Mouse (Mus musculus): ENCODE measurements at regions not wholly inside any gene's neighbourhood (a gene's known extent, or its start where the extent isn't known, plus 50 kb on each side); places are given as distances from the start of the nearest gene placed in this dataset.
A peak's percentile ranks its signal among the peaks of the same experiment; 100 is the strongest.

DNA sequence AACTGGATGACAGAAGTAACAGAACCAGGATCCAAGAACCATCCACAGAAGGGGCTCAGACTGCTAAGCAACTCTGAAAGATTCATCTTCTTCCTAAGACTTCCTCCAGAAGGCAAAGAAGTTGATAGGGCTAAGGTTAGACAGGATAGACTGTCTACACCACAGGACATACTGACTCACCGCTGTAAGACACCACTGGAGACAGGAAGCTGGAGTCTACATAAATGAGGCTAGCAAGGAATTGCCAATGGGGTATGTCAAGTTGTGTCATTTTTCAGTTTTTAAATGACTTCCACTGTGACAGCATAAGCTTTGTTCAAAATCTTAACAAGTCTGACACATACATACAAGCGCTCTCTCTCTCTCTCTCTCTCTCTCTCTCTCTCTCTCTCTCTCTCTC lies 645.4 kb upstream of the Gm10131 start:
- Histone ChIP-seq H3ac (ENCODE audit: control insufficient read depth, insufficient read length) (no peak overlapping the region), H3K79me2 (ENCODE audit: control insufficient read depth, insufficient read depth) (no peaks in the 10 kb centered on the region), H3K4me2 (ENCODE audit: low read depth) (no peak overlapping the region), H3K36me3 (ENCODE audit: control insufficient read depth, insufficient read depth) (no peaks in the 10 kb centered on the region), H3K4me3 (no peak overlapping the region), H3K27me3 (ENCODE audit: control insufficient read depth, insufficient read depth, insufficient read length) (no peaks in the 10 kb centered on the region)
- no peak for TF ChIP-seq MYOG (IDR thresholded peaks at IDR 0.05; ENCODE audit: control insufficient read depth in 1 of 3, insufficient read depth in 1 of 3, insufficient read length in 2 of 3, low read depth in 2 of 3)
- TF ChIP-seq REST (IDR thresholded peaks at IDR 0.05; ENCODE audit: insufficient read depth, insufficient read length), result no peak
- TF ChIP-seq MAX (IDR thresholded peaks at IDR 0.05; ENCODE audit: low read depth), result no peak
- TF ChIP-seq USF1 (IDR thresholded peaks at IDR 0.05; ENCODE audit: low read depth), result no peak
- no peak for TF ChIP-seq CEBPB (IDR thresholded peaks at IDR 0.05; ENCODE audit: insufficient read depth, poor library complexity, severe bottlenecking)
- TF ChIP-seq TCF12 (IDR thresholded peaks at IDR 0.05; ENCODE audit: insufficient read depth, poor library complexity, severe bottlenecking), result no peak
- TF ChIP-seq TCF3 (IDR thresholded peaks at IDR 0.05; ENCODE audit: insufficient read length, low read depth), result no peak
- no peak for TF ChIP-seq POLR2AphosphoS2 (IDR thresholded peaks at IDR 0.05; ENCODE audit: insufficient read length, low read depth)
- no peak for TF ChIP-seq E2F4 (IDR thresholded peaks at IDR 0.05; ENCODE audit: insufficient read depth)
- no peak for TF ChIP-seq POLR2A (IDR thresholded peaks at IDR 0.05; ENCODE audit: insufficient read length, low read depth)
- TF ChIP-seq SRF (IDR thresholded peaks at IDR 0.05; ENCODE audit: control insufficient read depth, insufficient read length, low read depth), result no peak
- no peak for TF ChIP-seq MYOD1 (IDR thresholded peaks at IDR 0.05; ENCODE audit: control insufficient read depth in 1 of 3, insufficient read length in 2 of 3, low read depth in 2 of 3)

DNA sequence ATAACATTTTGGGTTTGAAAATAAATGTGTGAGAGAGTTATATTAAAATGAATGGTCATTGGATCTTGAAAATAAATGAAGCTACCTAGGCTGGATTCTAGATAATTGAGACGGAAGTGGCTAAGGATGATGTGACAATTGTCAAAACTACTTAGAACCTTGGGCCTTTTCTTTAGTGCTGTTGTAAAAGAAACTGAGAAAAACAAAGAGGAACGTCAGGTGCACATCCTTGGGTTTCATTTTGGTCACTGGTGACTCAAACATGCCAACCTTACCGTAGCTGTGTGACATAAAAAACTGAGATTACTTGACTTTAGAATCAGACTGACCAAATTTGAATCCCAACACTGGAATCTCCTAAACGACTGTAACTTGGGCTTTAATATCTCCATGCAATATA lies 644.6 kb upstream of the Gm10131 start:
- Histone ChIP-seq H3K4me2 (ENCODE audit: low read depth) (no peak overlapping the region), H3K4me3 (no peak overlapping the region), H3K27me3 (ENCODE audit: control insufficient read depth, insufficient read depth, insufficient read length) (no peaks in the 10 kb centered on the region), H3K79me2 (ENCODE audit: control insufficient read depth, insufficient read depth) (no peaks in the 10 kb centered on the region), H3K36me3 (ENCODE audit: control insufficient read depth, insufficient read depth) (no peaks in the 10 kb centered on the region), H3ac (ENCODE audit: control insufficient read depth, insufficient read length) (no peak overlapping the region)
- TF ChIP-seq TCF3 (IDR thresholded peaks at IDR 0.05; ENCODE audit: insufficient read length, low read depth), result no peak
- TF ChIP-seq USF1 (IDR thresholded peaks at IDR 0.05; ENCODE audit: low read depth), result no peak

DNA sequence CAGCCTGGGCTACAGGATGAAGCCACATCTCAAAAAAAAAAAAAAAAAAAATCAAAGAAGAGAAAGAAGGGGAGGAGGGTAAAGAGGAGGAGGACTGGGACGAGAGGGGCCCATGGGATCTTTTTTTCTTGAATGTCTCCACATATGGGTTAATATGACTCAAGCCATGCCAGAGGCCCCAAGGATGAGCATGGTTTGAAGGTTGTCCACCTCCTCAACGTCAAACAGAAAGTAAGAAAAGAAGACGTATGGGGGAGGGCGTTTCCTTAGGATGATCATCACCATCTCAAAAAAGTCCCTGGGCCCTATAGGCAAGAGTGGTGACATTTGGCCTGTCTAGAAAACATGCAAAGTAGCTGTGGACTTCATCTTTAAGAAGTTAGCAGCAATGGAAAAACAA lies 643.9 kb upstream of the Gm10131 start:
- TF ChIP-seq SRF (IDR thresholded peaks at IDR 0.05; ENCODE audit: control insufficient read depth, insufficient read length, low read depth) (no peak), POLR2A (IDR thresholded peaks at IDR 0.05; ENCODE audit: insufficient read length, low read depth) (no peak)

DNA sequence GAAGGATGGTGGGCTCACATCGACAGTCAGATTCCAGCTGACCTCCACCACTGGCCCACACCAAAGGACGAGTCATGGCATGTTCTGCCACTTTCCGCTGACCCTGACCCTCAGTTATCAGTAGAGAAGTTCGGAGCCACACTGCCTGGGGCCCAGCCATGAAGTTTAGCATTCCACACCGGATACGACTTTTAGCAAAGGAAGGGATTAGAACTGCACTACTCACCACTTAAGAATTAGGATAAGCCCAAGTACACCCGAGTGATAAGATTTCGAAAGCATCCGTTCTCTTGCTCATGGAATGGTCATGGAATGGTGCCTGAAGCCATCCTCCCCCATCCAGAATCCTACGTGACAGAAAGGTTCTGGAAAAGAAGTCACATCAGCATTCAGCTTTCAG lies 641.5 kb upstream of the Gm10131 start:
- Histone ChIP-seq H3ac (ENCODE audit: control insufficient read depth, insufficient read length) (no peak overlapping the region), H3K4me3 (peak overlapping the region; percentile 6), H3K36me3 (ENCODE audit: control insufficient read depth, insufficient read depth) (no peaks in the 10 kb centered on the region), H3K79me2 (ENCODE audit: control insufficient read depth, insufficient read depth) (no peaks in the 10 kb centered on the region), H3K4me2 (ENCODE audit: low read depth) (peak overlapping the region; percentile 53), H3K27me3 (ENCODE audit: control insufficient read depth, insufficient read depth, insufficient read length) (no peaks in the 10 kb centered on the region)
- TF ChIP-seq MYOD1 (IDR thresholded peaks at IDR 0.05; ENCODE audit: control insufficient read depth in 1 of 3, insufficient read length in 2 of 3, low read depth in 2 of 3), result no peak
- TF ChIP-seq E2F4 (IDR thresholded peaks at IDR 0.05; ENCODE audit: insufficient read depth), result no peak
- no peak for TF ChIP-seq CEBPB (IDR thresholded peaks at IDR 0.05; ENCODE audit: insufficient read depth, poor library complexity, severe bottlenecking)
- no peak for TF ChIP-seq POLR2A (IDR thresholded peaks at IDR 0.05; ENCODE audit: insufficient read length, low read depth)
- TF ChIP-seq MYOG (IDR thresholded peaks at IDR 0.05; ENCODE audit: control insufficient read depth in 1 of 3, insufficient read depth in 1 of 3, insufficient read length in 2 of 3, low read depth in 2 of 3), result no peak
- no peak for TF ChIP-seq TCF3 (IDR thresholded peaks at IDR 0.05; ENCODE audit: insufficient read length, low read depth)
- TF ChIP-seq REST (IDR thresholded peaks at IDR 0.05; ENCODE audit: insufficient read depth, insufficient read length), result no peak
- TF ChIP-seq SRF (IDR thresholded peaks at IDR 0.05; ENCODE audit: control insufficient read depth, insufficient read length, low read depth), result no peak
- TF ChIP-seq MAX (IDR thresholded peaks at IDR 0.05; ENCODE audit: low read depth), result no peak
- no peak for TF ChIP-seq POLR2AphosphoS2 (IDR thresholded peaks at IDR 0.05; ENCODE audit: insufficient read length, low read depth)
- TF ChIP-seq USF1 (IDR thresholded peaks at IDR 0.05; ENCODE audit: low read depth), result no peak
- TF ChIP-seq TCF12 (IDR thresholded peaks at IDR 0.05; ENCODE audit: insufficient read depth, poor library complexity, severe bottlenecking), result no peak

More for the DNA sequence above, 643.9 kb upstream of the Gm10131 start:
- Histone ChIP-seq H3ac (ENCODE audit: control insufficient read depth, insufficient read length) (no peak overlapping the region), H3K27me3 (ENCODE audit: control insufficient read depth, insufficient read depth, insufficient read length) (no peaks in the 10 kb centered on the region), H3K36me3 (ENCODE audit: control insufficient read depth, insufficient read depth) (no peaks in the 10 kb centered on the region), H3K79me2 (ENCODE audit: control insufficient read depth, insufficient read depth) (no peaks in the 10 kb centered on the region), H3K4me2 (ENCODE audit: low read depth) (no peak overlapping the region), H3K4me3 (no peak overlapping the region)

DNA sequence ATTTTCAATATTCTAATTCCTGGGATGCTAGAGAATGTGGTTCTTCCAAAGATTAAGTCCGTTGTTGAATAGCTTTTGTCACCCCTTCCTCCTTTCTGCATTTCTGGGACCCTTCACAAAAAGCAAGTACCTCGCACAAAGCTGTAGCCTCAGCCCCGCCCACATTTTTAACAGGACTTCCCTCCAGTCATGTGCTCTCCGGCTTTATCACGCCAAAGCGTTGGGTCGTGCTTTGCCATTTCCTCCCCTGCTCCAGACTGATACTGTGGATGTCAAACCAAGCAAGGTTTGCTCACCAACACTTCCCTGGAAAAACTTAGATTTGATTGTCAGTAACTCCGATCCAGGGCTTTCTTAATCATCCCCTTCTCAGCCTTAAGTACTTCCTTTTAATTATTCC lies 637.0 kb upstream of the Gm10131 start:
- Histone ChIP-seq H3ac (ENCODE audit: control insufficient read depth, insufficient read length) (no peak overlapping the region), H3K4me2 (ENCODE audit: low read depth) (no peak overlapping the region), H3K79me2 (ENCODE audit: control insufficient read depth, insufficient read depth) (no peaks in the 10 kb centered on the region), H3K4me3 (no peak overlapping the region), H3K36me3 (ENCODE audit: control insufficient read depth, insufficient read depth) (no peaks in the 10 kb centered on the region), H3K27me3 (ENCODE audit: control insufficient read depth, insufficient read depth, insufficient read length) (no peaks in the 10 kb centered on the region)
- TF ChIP-seq POLR2A (IDR thresholded peaks at IDR 0.05; ENCODE audit: insufficient read length, low read depth), result no peak
- TF ChIP-seq SRF (IDR thresholded peaks at IDR 0.05; ENCODE audit: control insufficient read depth, insufficient read length, low read depth), result no peak
- no peak for TF ChIP-seq TCF12 (IDR thresholded peaks at IDR 0.05; ENCODE audit: insufficient read depth, poor library complexity, severe bottlenecking)
- TF ChIP-seq USF1 (IDR thresholded peaks at IDR 0.05; ENCODE audit: low read depth), result no peak
